Comparison of ENCODE assay signal across 8 mouse cellular contexts in genomic region chrX:38563941-38564541, GRCm38 (mm10). TPM values are rescaled to one million over a fixed set of nuclear protein-coding genes. Genes with fewer than 3 reads are reported as not detected.
DNase-seq lines count a peak whose midpoint lies in the region; ATAC-seq and TF ChIP-seq lines count a peak whose summit lies in the region.

No protein-coding gene starts in this region.

- WGBS in lung, adult 2 months: 26% methylated on average over 15 of the region's 19 CpGs
- WGBS in neural tube, embryonic 15.5 days: 17% methylated on average over 9 of the region's 19 CpGs

- TF ChIP-seq POLR2A in MEL (IDR thresholded peaks at IDR 0.05; ENCODE audit: control insufficient read depth in 1 of 2, insufficient read depth in 1 of 2, low read depth in 1 of 2, low read length in 2 of 2, poor library complexity in 1 of 2): no peak
- TF ChIP-seq POLR2A in lung, adult 2 months (IDR thresholded peaks at IDR 0.05; ENCODE audit: borderline replicate concordance, extremely low read depth, low read depth, low read length): no peak

- H3K27me3 ChIP-seq in MEL (ENCODE audit: control insufficient read depth in 1 of 2, insufficient read depth in 2 of 2, low read length in 2 of 2): no peaks in the 10 kb centered on the region
- no peaks in the 10 kb centered on the region for H3K27me3 ChIP-seq in erythroblast, embryonic 14.5 days (ENCODE audit: control insufficient read depth)
- no peaks in the 10 kb centered on the region for H3K27me3 ChIP-seq in neural tube, embryonic 15.5 days (replicated peaks)

- peak overlapping the region; percentile 98 for H3K9ac ChIP-seq in MEL (ENCODE audit: control insufficient read depth, low read depth, low read length, poor library complexity, severe bottlenecking)
- H3K9ac ChIP-seq in neural tube, embryonic 15.5 days (replicated peaks): peak overlapping the region; percentile 49

- DNase-seq in A20 (ENCODE audit: low read depth, low spot score) (peak; percentile 46), MEL (ENCODE audit: low read depth, low spot score) (peak; percentile 14)
- DNase-seq in heart, postnatal 14 days: peak; percentile 3 to 10
- peak; percentile 29 for DNase-seq in layer of hippocampus, adult 11-12 months (ENCODE audit: low spot score)
- DNase-seq in lung, adult 2 months: peak; percentile 25
- no peak for DNase-seq in Muller cell, postnatal 12 days (ENCODE audit: inconsistent ontology term)

- TF ChIP-seq EP300 in MEL (IDR thresholded peaks at IDR 0.05; ENCODE audit: low read depth in 1 of 2, low read length in 2 of 2): no peak

- ATAC-seq in neural tube, embryonic 15.5 days (ENCODE audit: low FRiP score): peak; percentile 75

- intact Hi-C loops in heart, postnatal 14 days (cut with DNase I): loop anchor here (2.0 to 5.0 kb wide), 2 partner anchors 38 to 71 kb away; partner anchors contain the start of genes C1galt1c1 and Mcts1

- H3K27ac ChIP-seq in MEL (ENCODE audit: control insufficient read depth, low read depth, low read length): peak overlapping the region; percentile 80
- H3K27ac ChIP-seq in neural tube, embryonic 15.5 days (replicated peaks): peak overlapping the region; percentile 95

- H3K4me3 ChIP-seq in MEL (ENCODE audit: control insufficient read depth in 1 of 2, insufficient read depth in 1 of 2, low read depth in 2 of 2, low read length in 2 of 2): peak overlapping the region; percentile 80 to 81
- H3K4me3 ChIP-seq in erythroblast, embryonic 14.5 days (replicated peaks): peak overlapping the region; percentile 83
- H3K4me3 ChIP-seq in lung, adult 2 months (replicated peaks; ENCODE audit: extremely low read depth, low read depth, low read length): peak overlapping the region; percentile 68
- H3K4me3 ChIP-seq in neural tube, embryonic 15.5 days (replicated peaks): peak overlapping the region; percentile 57

- H3K9me3 ChIP-seq in MEL (replicated peaks; ENCODE audit: insufficient read depth, low read length): no peaks in the 10 kb centered on the region
- no peaks in the 10 kb centered on the region for H3K9me3 ChIP-seq in erythroblast, embryonic 14.5 days (ENCODE audit: control insufficient read depth, low read length)
- no peaks in the 10 kb centered on the region for H3K9me3 ChIP-seq in neural tube, embryonic 15.5 days (replicated peaks)

- TF ChIP-seq RAD21 in MEL (IDR thresholded peaks at IDR 0.05; ENCODE audit: low read depth, low read length): no peak

- H3K4me1 ChIP-seq in MEL (ENCODE audit: control insufficient read depth in 1 of 2, insufficient read depth in 2 of 2, low read length in 2 of 2): peaks cover 2 to 11% of the 10 kb centered on the region in 2 experiments
- peaks cover 19% of the 10 kb centered on the region for H3K4me1 ChIP-seq in erythroblast, embryonic 14.5 days (ENCODE audit: control insufficient read depth)
- peaks cover 2% of the 10 kb centered on the region; the same call in 1 of the 2 replicates for H3K4me1 ChIP-seq in lung, adult 2 months (ENCODE audit: control insufficient read depth, insufficient read depth, low read length)
- H3K4me1 ChIP-seq in neural tube, embryonic 15.5 days: 0 out of 2 replicates have a peak, but pooled peaks cover 2% of the 10 kb centered on the region

- TF ChIP-seq CTCF in MEL (IDR thresholded peaks at IDR 0.05 in 2 of 3, conservative IDR thresholded peaks at IDR 0.05 in 1 of 3; ENCODE audit: control insufficient read depth in 1 of 3, insufficient read depth in 1 of 3, low read depth in 2 of 3, low read length in 3 of 3, poor library complexity in 1 of 3, severe bottlenecking in 1 of 3): no peak
- no peak for TF ChIP-seq CTCF in lung, adult 2 months (IDR thresholded peaks at IDR 0.05; ENCODE audit: insufficient read depth, low read length)

- H3K4me2 ChIP-seq in neural tube, embryonic 15.5 days: peak overlapping the region; percentile 64

- peaks cover 15% of the 10 kb centered on the region for H3K79me2 ChIP-seq in MEL (ENCODE audit: control insufficient read depth, insufficient read depth, low read length, poor library complexity)

- H3K36me3 ChIP-seq in MEL (ENCODE audit: control insufficient read depth in 1 of 2, insufficient read depth in 2 of 2, low read length in 2 of 2): peaks cover 8 to 20% of the 10 kb centered on the region in 2 experiments
- peaks cover 30% of the 10 kb centered on the region for H3K36me3 ChIP-seq in erythroblast, embryonic 14.5 days (ENCODE audit: control insufficient read depth)
- H3K36me3 ChIP-seq in neural tube, embryonic 15.5 days: no peaks in the 10 kb centered on the region

TF ChIP-seq in MEL, 35 proteins besides CTCF, POLR2A, EP300 and RAD21:
- TF ChIP-seq MYC (IDR thresholded peaks at IDR 0.05; ENCODE audit: low read depth, low read length) (no peak), GABPA (IDR thresholded peaks at IDR 0.05; ENCODE audit: low read depth, low read length) (no peak), NRF1 (IDR thresholded peaks at IDR 0.05; ENCODE audit: insufficient read depth, low read depth, low read length, poor library complexity, severe bottlenecking) (no peak), UBTF (IDR thresholded peaks at IDR 0.05; ENCODE audit: borderline replicate concordance, insufficient read depth, low read depth, low read length) (no peak), BHLHE40 (IDR thresholded peaks at IDR 0.05; ENCODE audit: borderline replicate concordance, low read depth, low read length) (no peak), MEF2A (IDR thresholded peaks at IDR 0.05; ENCODE audit: extremely low read depth, insufficient replicate concordance, low read depth, low read length, poor library complexity, severe bottlenecking) (no peak), USF2 (IDR thresholded peaks at IDR 0.05; ENCODE audit: borderline replicate concordance in 1 of 2, insufficient read depth in 1 of 2, low read depth in 1 of 2, low read length in 2 of 2) (no peak), MAX (IDR thresholded peaks at IDR 0.05; ENCODE audit: low read length) (no peak), E2F4 (IDR thresholded peaks at IDR 0.05; ENCODE audit: borderline replicate concordance, low read depth, low read length) (no peak), ETS1 (IDR thresholded peaks at IDR 0.05; ENCODE audit: low read depth, low read length) (no peak), MAFK (IDR thresholded peaks at IDR 0.05; ENCODE audit: borderline replicate concordance, low read depth, low read length) (no peak), ZC3H11A (IDR thresholded peaks at IDR 0.05; ENCODE audit: low read depth, low read length) (no peak), USF1 (IDR thresholded peaks at IDR 0.05; ENCODE audit: low read depth, low read length) (no peak), ZNF384 (IDR thresholded peaks at IDR 0.05; ENCODE audit: low read depth, low read length) (no peak), MAZ (IDR thresholded peaks at IDR 0.05; ENCODE audit: low read depth, low read length) (no peak), ZKSCAN1 (IDR thresholded peaks at IDR 0.05; ENCODE audit: low read depth, low read length) (no peak), ZMIZ1 (IDR thresholded peaks at IDR 0.05; ENCODE audit: low read depth, low read length) (no peak), TCF12 (IDR thresholded peaks at IDR 0.05; ENCODE audit: low read depth, low read length) (no peak)

RNA-seq across cellular contexts. Expression of gene Cul4b, which starts 12.0 kb away (rescaled TPM):
- total RNA-seq in MEL (2012; rRNA removed): 19.0 and 22.7 TPM in 2 replicates
- polyA plus RNA-seq in MEL (2012; ENCODE audit: insufficient read depth in 1 of 2, insufficient read length in 2 of 2, low read depth in 1 of 2, low replicate concordance in 2 of 2, missing spikeins in 1 of 2): 10 to 100 TPM in 1 of 2 experiments, not detected in 1; 28.2 TPM
- 0.16 and 0.18 TPM in 2 replicates for polyA plus RNA-seq in erythroblast, embryonic 14.5 days (2012)
- 10 to 100 TPM; 14.6 to 14.8 TPM for total RNA-seq in heart, postnatal 14 days (2021)
- 3.4 and 4.1 TPM in 2 replicates for polyA plus RNA-seq in lung, adult 2 months (2012; rRNA removed)
- 15.6 and 18.7 TPM in 2 replicates for polyA plus RNA-seq in neural tube, embryonic 15.5 days (2015; fragmentation: Nextera tagmentation; extraction: Ambion mirVana)

RNA-seq across cellular contexts. Expression of gene Mcts1, which starts 36.3 kb away (rescaled TPM):
- total RNA-seq in MEL (2012; rRNA removed): 37.0 and 39.3 TPM in 2 replicates
- polyA plus RNA-seq in MEL (2012; ENCODE audit: insufficient read depth in 1 of 2, insufficient read length in 2 of 2, low read depth in 1 of 2, low replicate concordance in 2 of 2, missing spikeins in 1 of 2): 10 to 100 TPM in 1 of 2 experiments, not detected in 1; 27.3 TPM
- polyA plus RNA-seq in erythroblast, embryonic 14.5 days (2012): 0.11 TPM in 1 of 2 replicates, not detected in the other
- 10 to 100 TPM; 37.9 to 48.7 TPM for total RNA-seq in heart, postnatal 14 days (2021)
- polyA plus RNA-seq in lung, adult 2 months (2012; rRNA removed): 5.2 and 8.5 TPM in 2 replicates
- 187 and 223 TPM in 2 replicates for polyA plus RNA-seq in neural tube, embryonic 15.5 days (2015; fragmentation: Nextera tagmentation; extraction: Ambion mirVana)
